Mouse (Mus musculus) adrenal gland, postnatal 25 days (tissue): ENCODE measurements around the gene Hist1h1e. TPM values are rescaled to one million over a fixed set of nuclear protein-coding genes. Genes with fewer than 3 reads are reported as not detected.
A peak's percentile ranks its signal among the peaks of the same experiment; 100 is the strongest.
"Not testable (repeated sequence)": the region's sequence is repeated elsewhere in the genome, so short reads cannot be mapped to it uniquely, and the experiment has no call there.

Experiments used
- DNase-seq: peaks from one replicate; pipeline ENCODE4 v3.0.0; 2021; ENCODE audit warnings: mixed read lengths
- total RNA-seq: library from RNA; stranded (reverse); gene quantifications from 2 replicates; pipeline ENCODE4 v1.2.3, GENCODE M21; 2021

Hist1h1e gene
- total RNA-seq, 1 experiment from 2014 or later: 118 TPM

GRCm38 (mm10) chr13:23591886-23592285 is 30.5 kb downstream of the Hist1h1e start:
- not testable (repeated sequence) for DNase-seq

GRCm38 (mm10) chr13:23591206-23591605 is 31.2 kb downstream of the Hist1h1e start:
- no peak for DNase-seq

GRCm38 (mm10) chr13:23586940-23587225 is 35.5 kb downstream of the Hist1h1e start:
- DNase-seq: no peak

- DNase-seq: no peak
These were observed 36.0 kb downstream of the Hist1h1e start for GRCm38 (mm10) chr13:23586099-23586939.

- peak; percentile 43 for DNase-seq
These were observed 36.8 kb downstream of the Hist1h1e start for GRCm38 (mm10) chr13:23585442-23586098.

GRCm38 (mm10) chr13:23585029-23585441 is 37.3 kb downstream of the Hist1h1e start:
- DNase-seq: peak; percentile 64

GRCm38 (mm10) chr13:23584331-23584730 is 38.0 kb downstream of the Hist1h1e start:
- DNase-seq: no peak

GRCm38 (mm10) chr13:23583387-23584068 is 38.8 kb downstream of the Hist1h1e start:
- no peak for DNase-seq

- no peak for DNase-seq
These were observed 39.9 kb downstream of the Hist1h1e start for GRCm38 (mm10) chr13:23582219-23583056.

GRCm38 (mm10) chr13:23581408-23582218 is 40.7 kb downstream of the Hist1h1e start, which contains the start of gene Hist1h4d:
Hist1h4d (plus strand) TSS chr13:23581598.
- peak; percentile 89 for DNase-seq

GRCm38 (mm10) chr13:23577835-23578234 is 44.5 kb downstream of the Hist1h1e start:
- no peak for DNase-seq

GRCm38 (mm10) chr13:23576906-23577639 is 45.3 kb downstream of the Hist1h1e start:
- no peak for DNase-seq

- no peak for DNase-seq
These were observed 45.9 kb downstream of the Hist1h1e start for GRCm38 (mm10) chr13:23576351-23576881.

GRCm38 (mm10) chr13:23575864-23576313 is 46.5 kb downstream of the Hist1h1e start:
- DNase-seq: not testable (repeated sequence)

GRCm38 (mm10) chr13:23575271-23575851 is 47.0 kb downstream of the Hist1h1e start, which contains the start of gene Hist1h3d:
Hist1h3d (plus strand) TSS chr13:23575763.
- no peak for DNase-seq

- DNase-seq: not testable (repeated sequence)
These were observed 47.7 kb downstream of the Hist1h1e start for GRCm38 (mm10) chr13:23574546-23575170.

- peak; percentile 72 for DNase-seq
These were observed 48.3 kb downstream of the Hist1h1e start, which contains the start of the genes Hist1h2bf and Hist1h2ad for GRCm38 (mm10) chr13:23573898-23574524. Hist1h2bf (minus strand) TSS chr13:23574196. Hist1h2ad (plus strand) TSS chr13:23574381.
